Mouse (Mus musculus) cerebellum, adult 2 months (tissue): ENCODE results near the gene Fli1. TPM values are rescaled to one million over a fixed set of nuclear protein-coding genes. Genes with fewer than 3 reads are reported as not detected.

Experiments used
- DNase-seq, 2 experiments: peaks; one replicate each; pipeline ENCODE4 v3.0.0; 2021
- H3K27ac ChIP-seq: fragments of 200-500 bp; 2 replicates; pipeline ENCODE4 v1.5.1; 2012; ENCODE audit warnings: low read length, control low read depth, inconsistent platforms; ENCODE audit not compliant: insufficient read depth
- H3K27me3 ChIP-seq: fragments of 200-500 bp; 2 replicates; pipeline ENCODE4 v1.6.1; 2012; ENCODE audit warnings: inconsistent platforms, mild to moderate bottlenecking, low read length, moderate library complexity; ENCODE audit not compliant: control insufficient read depth, insufficient read depth
- H3K4me1 ChIP-seq: fragments of 200-500 bp; 2 replicates; pipeline ENCODE4 v1.6.1; 2011; ENCODE audit warnings: low read length; ENCODE audit not compliant: control insufficient read depth, insufficient read depth
- H3K4me3 ChIP-seq: fragments of 200-500 bp; replicated peaks from 2 replicates; pipeline ENCODE3; 2011; ENCODE audit warnings: mild to moderate bottlenecking, low read depth, low read length, control low read depth; ENCODE audit not compliant: insufficient read depth
- CTCF ChIP-seq: fragments of 200-500 bp; IDR thresholded peaks from 2 replicates; pipeline ENCODE4 v1.5.1; 2011; ENCODE audit warnings: low read depth, mild to moderate bottlenecking, control low read depth, low read length, moderate library complexity, borderline replicate concordance; ENCODE audit not compliant: insufficient read depth
- POLR2A ChIP-seq: fragments of 200-500 bp; IDR thresholded peaks from 2 replicates; pipeline ENCODE4 v1.6.1; 2011; ENCODE audit warnings: low read length, control low read depth, borderline replicate concordance; ENCODE audit not compliant: insufficient read depth
- WGBS: fragments of 180-500 bp; shearing (Covaris S2); methylation state at CpG from one replicate; pipeline ENCODE4 v1.1.7; 2018; 5-methylcytosine and 5-hydroxymethylcytosine counted together
- polyA plus RNA-seq: library from polyadenylated mRNA; depleted of rRNA; stranded (reverse); fragments of >200 nt; gene quantifications from 2 replicates; pipeline ENCODE4 v1.2.3, GENCODE M21; 2012

The Fli1 gene
- polyA plus RNA-seq, 1 experiment: 2.2 TPM

- Histone ChIP-seq H3K27me3 (no peaks in the 10 kb centered on the region), H3K27ac (no peak overlapping the region), H3K4me1 (no peaks in the 10 kb centered on the region), H3K4me3 (no peak overlapping the region)
- TF ChIP-seq CTCF (no peak), POLR2A (no peak)
- no peak for DNase-seq
- WGBS: 77% methylated on average over 15 of the region's 15 CpGs
Observed at GRCm38 (mm10) chr9:32506866-32507861, 35.5 kb downstream of the Fli1 start.

- TF ChIP-seq CTCF (no peak), POLR2A (no peak)
- no peak overlapping the region for H3K27ac ChIP-seq
- 85% methylated on average over 8 of the region's 8 CpGs for WGBS
- no peak for DNase-seq
- no peak overlapping the region for H3K4me3 ChIP-seq
- H3K4me1 ChIP-seq: no peaks in the 10 kb centered on the region
- no peaks in the 10 kb centered on the region for H3K27me3 ChIP-seq
Observed at GRCm38 (mm10) chr9:32506161-32506560, 36.5 kb downstream of the Fli1 start.

DNA sequence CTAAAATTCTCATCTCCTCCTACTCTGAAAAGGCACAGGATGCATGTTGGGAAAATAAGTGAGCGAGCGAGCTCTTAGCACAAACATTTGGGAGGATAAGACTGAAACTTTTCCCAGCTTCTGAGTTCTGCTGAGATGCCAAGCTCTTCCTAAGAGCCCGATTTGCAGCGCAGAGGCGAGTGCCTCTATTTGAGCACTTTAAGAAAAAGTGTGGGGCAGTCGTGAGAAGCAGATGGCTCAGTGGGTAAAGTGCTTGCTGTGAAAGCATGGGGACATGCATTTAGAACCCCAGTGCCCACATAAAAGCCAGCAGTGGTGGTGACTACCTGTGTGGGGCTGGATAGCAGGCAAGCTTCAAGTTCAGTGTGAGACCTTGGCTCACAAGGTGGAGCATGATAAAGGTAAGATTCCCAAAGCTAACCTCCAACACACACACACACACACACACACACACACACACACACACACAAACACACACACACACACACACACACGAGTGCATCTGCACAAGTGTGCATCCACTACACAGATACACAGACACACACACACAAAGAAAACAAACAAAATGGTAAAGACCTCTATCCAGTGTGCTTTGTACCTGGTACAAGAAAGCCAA lies 37.1 kb downstream of the Fli1 start:
- no peaks in the 10 kb centered on the region for H3K4me1 ChIP-seq
- no peak overlapping the region for H3K4me3 ChIP-seq
- TF ChIP-seq POLR2A (no peak), CTCF (no peak)
- no peak overlapping the region for H3K27ac ChIP-seq
- 80% methylated on average over 7 of the region's 7 CpGs for WGBS
- DNase-seq: no peak
- no peaks in the 10 kb centered on the region for H3K27me3 ChIP-seq

DNA sequence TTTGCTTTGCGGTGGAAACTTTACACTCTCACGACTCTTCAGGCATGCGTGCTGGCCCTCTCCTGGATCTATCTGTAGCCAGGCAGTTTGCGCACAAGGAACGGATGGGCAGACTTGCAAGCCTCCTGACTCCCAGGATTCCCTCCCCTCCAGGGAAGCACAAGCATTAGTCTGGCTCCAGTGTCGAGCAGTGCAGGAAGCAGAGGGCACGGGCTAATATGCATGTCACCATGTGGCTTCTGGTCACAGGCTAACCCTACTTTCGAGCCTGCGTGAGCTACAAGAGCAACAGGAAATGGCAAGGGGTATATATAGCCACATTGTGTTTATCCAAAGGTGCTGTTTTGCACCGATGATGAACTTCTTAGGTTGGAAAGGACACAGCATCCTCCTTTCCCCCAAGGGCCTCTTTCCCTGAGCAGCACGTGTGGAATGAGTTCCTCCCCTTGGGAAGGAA lies 38.6 kb downstream of the Fli1 start:
- WGBS: 81% methylated on average over 11 of the region's 11 CpGs

GRCm38 (mm10) chr9:32503423-32503822 lies 39.2 kb downstream of the Fli1 start:
- H3K4me1 ChIP-seq: no peaks in the 10 kb centered on the region
- H3K4me3 ChIP-seq: no peak overlapping the region
- H3K27me3 ChIP-seq: no peaks in the 10 kb centered on the region
- no peak for DNase-seq
- TF ChIP-seq CTCF (no peak), POLR2A (no peak)
- no peak overlapping the region for H3K27ac ChIP-seq
- WGBS: 90% methylated on average over 4 of the region's 4 CpGs

More for the DNA sequence above, 38.6 kb downstream of the Fli1 start:
- Histone ChIP-seq H3K27me3 (no peaks in the 10 kb centered on the region), H3K4me3 (no peak overlapping the region), H3K27ac (no peak overlapping the region), H3K4me1 (no peaks in the 10 kb centered on the region)
- no peak for TF ChIP-seq CTCF
- TF ChIP-seq POLR2A: no peak
- DNase-seq: no peak

GRCm38 (mm10) chr9:32502256-32503010 lies 40.2 kb downstream of the Fli1 start:
- WGBS: 88% methylated on average over 11 of the region's 11 CpGs
- no peak for TF ChIP-seq CTCF
- no peak for TF ChIP-seq POLR2A
- DNase-seq: no peak
- Histone ChIP-seq H3K4me3 (no peak overlapping the region), H3K27me3 (no peaks in the 10 kb centered on the region), H3K27ac (no peak overlapping the region), H3K4me1 (no peaks in the 10 kb centered on the region)

DNA sequence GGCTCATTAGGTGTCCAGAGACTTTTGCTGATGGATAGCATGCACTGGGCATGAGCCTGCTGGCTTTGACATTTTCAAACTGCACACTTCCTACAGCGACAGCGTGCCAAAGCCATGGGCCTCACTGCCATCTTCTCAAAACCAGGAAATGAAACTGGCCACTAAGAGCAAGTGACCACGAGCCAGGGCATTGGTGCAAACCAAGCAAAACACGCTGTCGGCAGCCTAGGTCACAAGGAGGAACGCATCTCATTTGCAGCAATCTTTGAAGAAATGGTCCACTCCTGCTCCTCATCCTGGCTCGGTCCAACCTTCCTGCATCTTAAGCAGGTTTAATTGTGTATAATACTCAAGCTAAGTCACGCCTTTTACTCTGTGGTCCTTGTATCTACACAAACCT lies 41.8 kb downstream of the Fli1 start:
- Histone ChIP-seq H3K4me3 (no peak overlapping the region), H3K27ac (no peak overlapping the region), H3K27me3 (no peaks in the 10 kb centered on the region), H3K4me1 (no peaks in the 10 kb centered on the region)
- DNase-seq: no peak
- WGBS: 90% methylated on average over 8 of the region's 8 CpGs
- no peak for TF ChIP-seq CTCF
- no peak for TF ChIP-seq POLR2A

- no peak for DNase-seq
- H3K4me3 ChIP-seq: no peak overlapping the region
- no peaks in the 10 kb centered on the region for H3K27me3 ChIP-seq
- H3K27ac ChIP-seq: no peak overlapping the region
- H3K4me1 ChIP-seq: no peaks in the 10 kb centered on the region
- WGBS: 83% methylated on average over 5 of the region's 5 CpGs
- no peak for TF ChIP-seq CTCF
- TF ChIP-seq POLR2A: no peak
Observed at GRCm38 (mm10) chr9:32500063-32500462, 42.6 kb downstream of the Fli1 start.
